Mouse (Mus musculus) regulatory T cell (primary cell): ENCODE results near the gene Iqgap2.

Experiments used
- in situ Hi-C: fragments of 300-600 bp; cut with MboI, MseI; formaldehyde crosslinking; loops from one replicate; pipeline ENCODE4 v1.15.1; 2025; ENCODE audit warnings: high pct_unique_total_duplicates

Iqgap2 gene

GRCm38 (mm10) chr13:95891491-95891925 is at the start of gene Iqgap2:
Gene Iqgap2 (minus strand): TSS chr13:95891922.
- in situ Hi-C loops = no loop called here

- in situ Hi-C loops = no loop called here
These were observed 49.1 kb upstream of the Iqgap2 start for GRCm38 (mm10) chr13:95940811-95941210.

- in situ Hi-C loops = no loop called here
These were observed 32.5 kb upstream of the Iqgap2 start for GRCm38 (mm10) chr13:95924201-95924621.

- in situ Hi-C loops = no loop called here
These were observed 30.9 kb upstream of the Iqgap2 start for GRCm38 (mm10) chr13:95922626-95923025.

- in situ Hi-C loops = no loop called here
These were observed 27.0 kb upstream of the Iqgap2 start for GRCm38 (mm10) chr13:95918624-95919284.

- in situ Hi-C loops = no loop called here
These were observed 21.3 kb upstream of the Iqgap2 start for GRCm38 (mm10) chr13:95913046-95913406.

GRCm38 (mm10) chr13:95912157-95913045 is 20.7 kb upstream of the Iqgap2 start:
- in situ Hi-C loops = no loop called here

GRCm38 (mm10) chr13:95910270-95910669 is 18.5 kb upstream of the Iqgap2 start:
- in situ Hi-C loops = no loop called here

- in situ Hi-C loops = no loop called here
These were observed 17.5 kb upstream of the Iqgap2 start for GRCm38 (mm10) chr13:95909244-95909643.

- in situ Hi-C loops = no loop called here
These were observed 11.0 kb upstream of the Iqgap2 start for GRCm38 (mm10) chr13:95902696-95903095.

- in situ Hi-C loops = no loop called here
These were observed 8.3 kb upstream of the Iqgap2 start for GRCm38 (mm10) chr13:95899885-95900650.

GRCm38 (mm10) chr13:95896501-95896900 is 4.8 kb upstream of the Iqgap2 start:
- in situ Hi-C loops = no loop called here

- in situ Hi-C loops = no loop called here
These were observed 1.4 kb upstream of the Iqgap2 start for GRCm38 (mm10) chr13:95893166-95893565.

GRCm38 (mm10) chr13:95892611-95893145 is 956 bp upstream of the Iqgap2 start:
- in situ Hi-C loops = no loop called here

- in situ Hi-C loops = no loop called here
These were observed 346 bp upstream of the Iqgap2 start for GRCm38 (mm10) chr13:95891926-95892610.

GRCm38 (mm10) chr13:95890851-95891471 is 761 bp downstream of the Iqgap2 start:
- in situ Hi-C loops = no loop called here

GRCm38 (mm10) chr13:95889981-95890545 is 1.7 kb downstream of the Iqgap2 start:
- in situ Hi-C loops = no loop called here

- in situ Hi-C loops = no loop called here
These were observed 2.4 kb downstream of the Iqgap2 start for GRCm38 (mm10) chr13:95889366-95889765.

GRCm38 (mm10) chr13:95888621-95889020 is 3.1 kb downstream of the Iqgap2 start:
- in situ Hi-C loops = no loop called here

GRCm38 (mm10) chr13:95888170-95888569 is 3.6 kb downstream of the Iqgap2 start:
- in situ Hi-C loops = no loop called here
